Comparison of ENCODE assay signal across 16 mouse cellular contexts in genomic region chr9:87682247-87682646, GRCm38 (mm10). TPM values are rescaled to one million over a fixed set of nuclear protein-coding genes. Genes with fewer than 3 reads are reported as not detected.
DNase-seq lines count a peak whose midpoint lies in the region; ATAC-seq and TF ChIP-seq lines count a peak whose summit lies in the region.
"Had no signal": no experiment of that assay in that cellular context is flagged by ENCODE, and none has a peak within 500 bp of the region (broad histone marks: within the 10 kb centered on the region; RNA-seq: fewer than 3 reads in every experiment).

No protein-coding gene starts in this region.

- no peak for TF ChIP-seq CTCF in lung, embryonic 14.5 days (IDR thresholded peaks at IDR 0.05; ENCODE audit: low read depth)
- no peak for TF ChIP-seq CTCF in brain, embryonic 14.5 days (IDR thresholded peaks at IDR 0.05; ENCODE audit: borderline replicate concordance, extremely low read depth, insufficient read depth, insufficient read length)

- H3K27me3 ChIP-seq in lung, embryonic 14.5 days (ENCODE audit: insufficient read depth, low read length): no peaks in the 10 kb centered on the region
- H3K27me3 ChIP-seq in forebrain, embryonic 15.5 days: no peaks in the 10 kb centered on the region

- H3K9ac ChIP-seq in lung, embryonic 14.5 days: no peak overlapping the region
- no peak overlapping the region for H3K9ac ChIP-seq in forebrain, embryonic 15.5 days (replicated peaks)

- peak; percentile 86 for ATAC-seq in lung, embryonic 14.5 days (ENCODE audit: insufficient read depth)
- ATAC-seq in forebrain, embryonic 15.5 days (replicated peaks): no peak

- no peak overlapping the region for H3K4me3 ChIP-seq in lung, embryonic 14.5 days (ENCODE audit: low read depth, low read length)
- no peak overlapping the region for H3K4me3 ChIP-seq in forebrain, embryonic 15.5 days

- intact Hi-C loops in gastrocnemius, postnatal 14 days (cut with DNase I; ENCODE audit: low total_unique reads): no loop called here
- intact Hi-C loops in gastrocnemius, postnatal 36 days (cut with DNase I): no loop called here

- no peak overlapping the region for H3K27ac ChIP-seq in lung, embryonic 14.5 days (ENCODE audit: low read depth)
- no peak overlapping the region for H3K27ac ChIP-seq in forebrain, embryonic 15.5 days (replicated peaks)

- H3K4me1 ChIP-seq in lung, embryonic 14.5 days (ENCODE audit: insufficient read depth): no peaks in the 10 kb centered on the region; the same call in 1 of the 2 replicates
- no peaks in the 10 kb centered on the region for H3K4me1 ChIP-seq in forebrain, embryonic 15.5 days

- no peaks in the 10 kb centered on the region for H3K9me3 ChIP-seq in lung, embryonic 14.5 days (ENCODE audit: low read depth, low read length)
- H3K9me3 ChIP-seq in forebrain, embryonic 15.5 days: no peaks in the 10 kb centered on the region

- no peaks in the 10 kb centered on the region for H3K36me3 ChIP-seq in lung, embryonic 14.5 days (ENCODE audit: insufficient read depth)
- H3K36me3 ChIP-seq in forebrain, embryonic 15.5 days: no peaks in the 10 kb centered on the region
- H3K36me3 ChIP-seq: G1E had no signal

- no peak for TF ChIP-seq POLR2A in brain, embryonic 14.5 days (IDR thresholded peaks at IDR 0.05; ENCODE audit: borderline replicate concordance, extremely low read depth, insufficient read depth, insufficient read length, poor library complexity, severe bottlenecking)

- WGBS in lung, embryonic 14.5 days: 35% methylated on average over 11 of the region's 11 CpGs
- WGBS in forebrain, embryonic 15.5 days: 82% methylated on average over 11 of the region's 11 CpGs

- DNase-seq in gastrocnemius, postnatal 14 days: peak; percentile 7
- DNase-seq in gastrocnemius, postnatal 36 days: no peak
- DNase-seq in lung, embryonic 14.5 days: peak; percentile 57
- DNase-seq in lung, adult 18-20 months: no peak
- peak; percentile 21 for DNase-seq in brain, embryonic 14.5 days (ENCODE audit: low read depth)
- DNase-seq in forelimb bud, embryonic 11.5 days (ENCODE audit: low read depth, low spot score): peak; percentile 61
- DNase-seq in adrenal gland, adult (ENCODE audit: inconsistent age in 2 of 2, low spot score in 1 of 2): no peak
- DNase-seq: B cell, adult 2 months; cerebellum, adult 9-10 months; gastrocnemius, postnatal 25 days; right cerebral cortex, postnatal 4 days had no signal

- H3K4me2 ChIP-seq in lung, embryonic 14.5 days: peak overlapping the region; percentile 46
- no peak overlapping the region for H3K4me2 ChIP-seq in forebrain, embryonic 15.5 days (replicated peaks)
- H3K4me2 ChIP-seq: liver, embryonic 11.5 days had no signal

RNA-seq across cellular contexts. Expression of gene Tbx18, which starts 48.8 kb away (rescaled TPM):
- 1 to 10 TPM; 1.2 to 2.3 TPM for total RNA-seq in gastrocnemius, postnatal 14 days (2021)
- under 1 TPM; 0.64 to 0.79 TPM for total RNA-seq in gastrocnemius, postnatal 36 days (2021)
- 0.42 and 0.80 TPM in 2 replicates for polyA plus RNA-seq in lung, embryonic 14.5 days (2014; fragmentation: Nextera tagmentation; extraction: Ambion mirVana)
- polyA plus RNA-seq in brain, embryonic 14.5 days (2012; rRNA removed): 3.8 and 6.5 TPM in 2 replicates
- 1.7 and 2.1 TPM in 2 replicates for polyA plus RNA-seq in forebrain, embryonic 15.5 days (2015; fragmentation: Nextera tagmentation; extraction: Ambion mirVana)
- total RNA-seq: G1E; megakaryocyte progenitor cell, adult 5-6 weeks; neutrophil, adult 5-6 weeks had no signal
- polyA plus RNA-seq: G1E had no signal

Comparison
In these comparisons a context has a peak if more than half of its experiments do, and no peak if none do; other contexts are left out.
1. DNase-seq: peak in gastrocnemius, postnatal 14 days (single experiment), lung, embryonic 14.5 days (single experiment), brain, embryonic 14.5 days (single experiment) and forelimb bud, embryonic 11.5 days (single experiment); none in gastrocnemius, postnatal 36 days (0 of 2), lung, adult 18-20 months (0 of 2) and adrenal gland, adult (0 of 2).